Mouse (Mus musculus): ENCODE data around the gene Kat5.

- no peak for TF ChIP-seq ZMIZ1 (IDR thresholded peaks at IDR 0.05; ENCODE audit: low read depth, low read length)
- TF ChIP-seq MYB (IDR thresholded peaks at IDR 0.05; ENCODE audit: low read depth, low read length) = no peak
- TF ChIP-seq GATA1 (IDR thresholded peaks at IDR 0.05; ENCODE audit: low read depth, low read length) = no peak
- no peak for TF ChIP-seq HCFC1 (IDR thresholded peaks at IDR 0.05; ENCODE audit: low read depth, low read length)
- TF ChIP-seq ZNF384 (IDR thresholded peaks at IDR 0.05; ENCODE audit: low read depth, low read length) = no peak
- TF ChIP-seq CTCF (IDR thresholded peaks at IDR 0.05 in 2 of 3, conservative IDR thresholded peaks at IDR 0.05 in 1 of 3; ENCODE audit: control insufficient read depth in 1 of 3, insufficient read depth in 1 of 3, low read depth in 2 of 3, low read length in 3 of 3, poor library complexity in 1 of 3, severe bottlenecking in 1 of 3) = no peak
- TF ChIP-seq KAT2A (conservative IDR thresholded peaks at IDR 0.05; ENCODE audit: low read depth, low read length) = no peak
- no peak for TF ChIP-seq USF1 (IDR thresholded peaks at IDR 0.05; ENCODE audit: low read depth, low read length)
- no peak for TF ChIP-seq SMC3 (IDR thresholded peaks at IDR 0.05; ENCODE audit: low read depth, low read length)
- no peak for TF ChIP-seq ZC3H11A (IDR thresholded peaks at IDR 0.05; ENCODE audit: low read depth, low read length)
- TF ChIP-seq CHD2 (IDR thresholded peaks at IDR 0.05; ENCODE audit: low read length) = no peak
Observed at GRCm38 (mm10) chr19:5605126-5605525, 4.9 kb downstream of the Kat5 start.

Measured in MEL (cell line).